Mouse (Mus musculus): ENCODE data around the gene Pipox.

Gene Pipox

DNA sequence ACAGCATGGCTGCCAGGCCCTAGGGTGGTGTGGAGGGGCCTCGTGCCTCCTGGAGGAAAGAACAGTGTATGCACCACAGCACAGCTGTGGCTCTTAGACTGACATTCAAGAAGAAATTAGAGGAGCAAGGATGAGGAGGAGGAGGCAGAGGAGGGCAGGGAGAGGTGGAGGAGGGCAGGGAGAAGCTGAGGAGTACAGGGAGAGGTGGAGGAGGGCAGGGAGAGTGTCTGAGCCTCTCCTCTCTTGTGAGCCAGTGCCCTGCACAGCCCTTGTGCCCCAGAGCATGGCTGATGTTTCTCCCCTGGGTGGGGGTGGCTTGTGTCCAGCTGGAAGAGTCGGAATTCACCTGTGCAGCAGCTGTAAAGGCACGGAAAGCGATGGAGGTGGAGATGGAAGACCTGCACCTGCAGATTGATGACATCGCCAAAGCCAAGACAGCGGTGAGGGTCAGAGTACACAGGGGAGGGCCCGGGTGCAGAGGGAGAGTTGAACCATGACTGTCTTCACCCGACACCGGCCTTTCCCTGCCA is 46.2 kb downstream of the Pipox start:
- DNase-seq = no peak

DNA sequence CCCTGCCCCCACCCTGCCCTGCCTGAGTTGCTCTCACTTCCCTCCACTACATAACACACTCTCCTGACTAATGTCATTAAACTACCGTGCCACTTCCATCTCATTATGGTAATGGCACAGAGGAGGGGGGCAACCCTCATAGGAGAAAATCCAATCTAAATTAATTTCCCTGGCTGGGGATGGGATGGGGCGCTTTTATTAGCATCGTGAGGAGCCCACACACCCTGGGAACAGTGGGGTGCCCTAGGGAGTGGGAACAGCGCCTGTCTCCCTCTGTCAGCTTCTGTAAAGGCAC is 50.0 kb downstream of the Pipox start:
- no peak for DNase-seq

DNA sequence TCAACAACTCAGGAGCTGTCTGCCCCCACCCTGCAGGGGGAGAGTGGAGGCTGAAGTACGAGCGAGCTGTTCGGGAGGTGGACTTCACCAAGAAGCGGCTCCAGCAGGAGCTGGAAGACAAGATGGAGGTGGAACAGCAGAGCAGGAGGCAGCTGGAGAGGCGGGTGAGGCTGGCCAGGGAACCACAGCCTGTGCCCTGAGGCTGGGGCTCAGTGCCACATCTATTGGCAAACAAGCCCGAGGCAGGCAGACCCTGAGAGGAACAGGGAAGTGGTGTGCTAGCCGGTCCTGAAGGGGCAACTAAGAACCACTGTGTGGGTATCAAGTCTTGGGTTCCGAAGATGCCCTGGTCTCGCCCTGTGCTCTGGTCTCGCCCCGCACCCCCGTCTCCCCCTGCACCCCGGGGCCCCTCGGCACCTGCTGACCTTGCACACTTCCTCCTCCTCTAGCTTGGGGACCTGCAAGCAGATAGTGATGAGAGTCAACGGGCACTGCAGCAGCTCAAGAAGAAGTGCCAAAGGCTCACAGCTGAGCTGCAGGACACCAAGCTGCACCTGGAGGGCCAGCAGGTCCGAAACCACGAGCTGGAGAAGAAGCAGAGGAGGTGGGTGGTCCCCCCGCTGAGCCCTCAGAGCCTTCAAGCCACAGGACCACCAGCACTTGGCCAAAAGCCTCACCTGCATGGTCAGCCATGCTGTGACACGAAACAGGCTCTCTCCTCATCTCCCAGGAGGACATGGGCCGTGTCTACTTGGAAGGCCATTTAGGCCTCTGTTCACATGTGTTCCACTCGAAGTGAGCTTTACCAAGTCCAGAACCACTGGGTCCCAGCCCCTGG is 50.6 kb downstream of the Pipox start:
- peak; percentile 64 to 77 for DNase-seq

DNA sequence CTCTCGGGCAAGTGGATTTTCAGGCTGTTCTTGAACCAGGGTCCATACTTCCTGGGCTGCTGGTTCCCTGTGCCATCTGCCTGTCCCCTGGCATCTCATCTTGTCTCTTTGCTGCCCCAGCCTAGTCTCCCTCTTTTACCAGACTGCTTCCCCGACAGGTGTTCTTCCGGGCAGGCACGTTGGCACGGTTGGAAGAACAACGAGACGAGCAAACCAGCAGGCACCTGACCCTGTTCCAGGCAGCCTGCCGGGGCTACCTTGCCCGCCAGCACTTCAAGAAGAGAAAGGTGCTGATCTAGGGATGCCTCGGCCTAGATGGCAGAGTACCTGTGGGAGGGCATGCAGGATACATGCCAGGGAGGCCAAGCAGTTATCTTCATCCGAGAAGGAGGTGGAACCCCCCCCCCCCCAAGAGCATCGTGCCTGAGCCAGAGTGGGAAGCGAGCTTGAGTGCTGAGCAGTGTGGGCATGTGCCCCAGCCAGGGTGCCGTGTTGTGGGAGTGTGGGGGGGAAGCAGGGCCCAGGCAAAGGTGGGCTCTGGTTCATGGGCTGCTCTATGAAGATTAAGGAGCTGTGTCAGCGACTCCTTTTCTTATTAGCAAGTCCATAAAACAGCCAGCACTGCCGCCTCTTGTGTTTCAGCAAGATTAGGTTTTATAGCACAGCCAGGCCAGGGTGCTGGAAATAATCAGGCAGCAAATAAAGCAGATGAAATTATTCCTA is 53.2 kb downstream of the Pipox start:
- peak; percentile 88 to 93 for DNase-seq

DNA sequence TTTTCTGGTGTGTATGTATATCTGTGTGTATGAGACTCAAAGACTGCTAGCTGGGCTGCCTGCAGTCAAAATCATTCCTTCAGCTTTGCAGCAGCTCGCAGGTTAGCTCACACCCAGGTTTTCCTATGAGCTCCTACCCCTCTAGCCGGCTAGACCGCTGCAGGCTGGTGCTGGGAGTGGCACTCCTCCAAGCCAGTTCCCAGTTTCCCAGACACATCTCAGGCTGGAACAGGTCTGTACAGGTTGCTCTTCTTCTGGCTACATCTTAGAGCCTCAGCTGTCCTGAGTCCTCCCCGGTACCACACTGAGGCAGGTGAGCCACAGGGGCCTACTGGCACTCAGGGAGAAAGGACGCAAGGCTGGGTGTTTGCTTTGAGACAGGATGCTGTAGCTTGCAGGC is 56.0 kb downstream of the Pipox start:
- no peak for DNase-seq

DNA sequence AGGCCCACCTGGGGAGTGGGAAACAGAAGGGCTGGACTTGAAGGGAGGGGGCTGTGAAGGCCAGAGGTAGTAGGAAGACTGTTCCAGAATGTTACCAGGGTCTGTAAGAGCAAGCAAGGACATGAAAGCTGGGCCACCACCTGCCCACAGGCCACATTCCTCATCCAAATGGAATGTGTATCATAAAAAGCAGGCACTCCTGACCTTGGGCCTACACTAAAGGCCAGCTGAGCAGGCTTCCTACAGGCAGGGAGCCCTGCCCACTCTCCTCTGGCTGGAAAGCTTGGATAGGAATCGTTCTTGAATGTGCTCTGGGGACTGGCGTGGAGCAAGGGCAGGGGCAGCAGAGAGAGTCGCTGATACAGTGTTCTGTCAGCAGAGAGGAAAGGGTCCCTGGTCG is 57.1 kb downstream of the Pipox start:
- no peak for DNase-seq

DNA sequence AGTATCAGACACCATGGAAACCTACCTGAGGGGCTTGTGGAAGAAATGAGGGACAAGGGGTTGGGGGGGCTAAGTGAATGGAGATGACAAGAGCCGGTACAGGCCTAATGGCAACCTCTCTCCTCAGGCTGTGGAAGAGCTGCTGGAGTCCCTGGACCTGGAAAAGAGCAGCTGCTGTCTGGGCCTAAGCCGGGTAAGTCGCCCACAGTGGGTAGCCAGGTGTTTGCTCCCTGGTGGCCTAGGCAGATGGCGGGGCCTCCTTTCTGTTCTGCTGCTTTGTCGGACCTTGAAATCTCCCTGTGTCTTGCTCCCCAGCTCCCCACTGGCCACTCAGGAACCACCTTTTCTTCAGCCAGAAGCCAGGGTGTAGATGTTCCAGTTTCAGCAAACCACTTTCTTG is 57.6 kb downstream of the Pipox start:
- DNase-seq = no peak

DNA sequence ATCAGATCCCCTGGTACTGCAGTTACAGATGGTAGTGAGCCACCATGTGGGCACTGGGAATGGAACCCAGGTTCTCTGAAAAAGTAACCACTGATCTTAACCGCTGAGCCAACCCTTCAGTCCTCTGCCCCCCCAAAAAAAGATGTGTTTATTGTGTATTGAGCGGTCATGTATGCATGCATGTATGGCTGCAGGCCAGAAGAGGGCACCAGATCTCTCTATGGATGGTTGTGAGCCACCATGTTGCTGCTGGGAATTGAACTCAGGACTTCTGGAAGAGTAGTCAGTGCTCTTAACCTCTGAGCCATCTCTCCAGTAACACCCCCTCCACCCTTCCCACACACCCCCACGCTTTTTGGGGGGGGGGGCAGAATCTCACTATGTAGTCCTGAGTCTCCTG is 58.8 kb downstream of the Pipox start:
- DNase-seq = peak in 1 of 2 experiments; percentile 25

- DNase-seq = peak; percentile 72 to 81
Observed at GRCm38 (mm10) chr11:77832541-77832940, 61.4 kb downstream of the Pipox start.

DNA sequence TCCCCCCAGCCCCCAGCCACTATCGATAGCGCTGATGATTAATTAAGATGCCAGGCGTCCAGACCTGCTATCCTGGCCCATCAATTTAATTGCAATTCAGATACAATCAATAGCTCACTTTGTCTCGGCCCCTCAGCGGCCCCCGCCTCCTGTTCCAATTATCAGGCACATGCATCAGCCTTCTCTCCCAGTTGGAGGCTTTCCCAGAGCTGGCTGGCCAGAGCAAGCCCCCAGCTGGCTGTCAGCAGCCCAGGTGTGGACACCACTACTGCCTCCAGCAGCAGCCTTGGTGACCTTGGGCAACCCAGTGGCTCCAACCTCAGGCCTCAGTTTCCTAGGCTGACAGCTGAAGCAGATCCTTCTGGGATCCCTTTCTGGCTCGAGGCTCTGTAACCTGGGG is 63.0 kb downstream of the Pipox start:
- DNase-seq = no peak
